In the genomic region with DNA sequence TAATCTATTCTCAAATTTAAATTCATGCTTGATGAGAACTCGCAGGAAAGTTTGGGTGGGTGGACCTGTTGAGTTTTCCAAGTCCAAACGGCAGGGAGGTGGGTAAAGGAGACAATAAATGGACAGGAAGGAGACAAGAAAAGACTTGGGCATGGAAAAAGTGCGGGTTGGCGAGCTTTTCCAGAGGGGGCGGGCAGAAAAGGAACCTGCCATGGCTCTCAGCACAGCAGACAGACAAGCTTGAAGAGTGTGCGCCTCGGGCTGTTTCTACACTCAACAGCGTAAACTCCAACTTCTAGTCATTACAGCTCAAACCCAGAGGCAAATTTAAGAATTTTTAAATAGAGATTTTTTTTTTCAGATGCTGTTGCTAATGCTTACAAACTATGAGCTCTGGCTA, we compare ENCODE assay signal across 21 mouse cellular contexts.
A peak's percentile ranks its signal among the peaks of the same experiment; 100 is the strongest.
DNase-seq lines count a peak whose midpoint lies in the region; ATAC-seq and TF ChIP-seq lines count a peak whose summit lies in the region.
"Had no signal": no experiment of that assay in that cellular context is flagged by ENCODE, and none has a peak within 500 bp of the region (broad histone marks: within the 10 kb centered on the region; RNA-seq: fewer than 3 reads in every experiment).

No protein-coding gene starts in this region.

- intact Hi-C loops in heart, postnatal 14 days (cut with DNase I), result no loop called here

- no peak overlapping the region for H3K4me3 ChIP-seq in heart, embryonic 12.5 days
- H3K4me3 ChIP-seq in E14TG2a.4 (replicated peaks; ENCODE audit: low read length), result peak overlapping the region; percentile 21; the same call in 1 of the 2 replicates
- H3K4me3 ChIP-seq: limb, embryonic 10.5 days; liver, embryonic 15.5 days; neural tube, embryonic 15.5 days; stomach, embryonic 15.5 days had no signal

- no peak overlapping the region for H3K4me2 ChIP-seq in heart, embryonic 12.5 days
- H3K4me2 ChIP-seq: liver, embryonic 15.5 days; neural tube, embryonic 15.5 days; stomach, embryonic 15.5 days had no signal

- H3K36me3 ChIP-seq in heart, embryonic 12.5 days, result peaks cover 32% of the 10 kb centered on the region
- peaks cover 80% of the 10 kb centered on the region for H3K36me3 ChIP-seq in E14TG2a.4 (ENCODE audit: insufficient read depth, low read length)
- H3K36me3 ChIP-seq: neural tube, embryonic 15.5 days had no signal

- no peaks in the 10 kb centered on the region for H3K27me3 ChIP-seq in heart, embryonic 12.5 days (replicated peaks)
- H3K27me3 ChIP-seq in E14TG2a.4 (ENCODE audit: insufficient read depth, low read length), result no peaks in the 10 kb centered on the region
- H3K27me3 ChIP-seq: liver, embryonic 15.5 days; neural tube, embryonic 15.5 days; stomach, embryonic 15.5 days had no signal

- TF ChIP-seq POLR2A in brain, embryonic 14.5 days (IDR thresholded peaks at IDR 0.05; ENCODE audit: borderline replicate concordance, extremely low read depth, insufficient read depth, insufficient read length, poor library complexity, severe bottlenecking), result no peak

- H3K9me3 ChIP-seq in heart, embryonic 12.5 days (replicated peaks), result no peaks in the 10 kb centered on the region
- no peaks in the 10 kb centered on the region for H3K9me3 ChIP-seq in E14TG2a.4 (ENCODE audit: low read length)
- H3K9me3 ChIP-seq: limb, embryonic 10.5 days; liver, embryonic 15.5 days; neural tube, embryonic 15.5 days; stomach, embryonic 15.5 days had no signal

- no peak for DNase-seq in heart, postnatal 14 days
- peak; percentile 4 for DNase-seq in kidney, postnatal 10 days
- no peak for DNase-seq in kidney, adult 11 months
- peak; percentile 62 for DNase-seq in brain, embryonic 14.5 days (ENCODE audit: low read depth)
- DNase-seq in thymus, postnatal 10 days (ENCODE audit: low spot score in 2 of 2), result no peak
- DNase-seq in spleen, postnatal 36 days (ENCODE audit: low spot score in 2 of 2), result no peak
- DNase-seq: adrenal gland, postnatal 10 days; cerebellum, adult 9-11 months; embryo, embryonic 11 days; layer of hippocampus, adult 9-11 months; lung, postnatal 14 days; retina, postnatal 1 day; thymus, postnatal 4 days had no signal

- TF ChIP-seq CTCF in E14TG2a.4 (conservative IDR thresholded peaks at IDR 0.05; ENCODE audit: low read length), result no peak
- no peak for TF ChIP-seq CTCF in brain, embryonic 14.5 days (IDR thresholded peaks at IDR 0.05; ENCODE audit: borderline replicate concordance, extremely low read depth, insufficient read depth, insufficient read length)

- no peak for ATAC-seq in heart, embryonic 12.5 days (ENCODE audit: insufficient number of reproducible peaks, low FRiP score)
- ATAC-seq: intestine, embryonic 16.5 days had no signal

- peaks cover 31% of the 10 kb centered on the region for H3K4me1 ChIP-seq in heart, embryonic 12.5 days (replicated peaks)
- H3K4me1 ChIP-seq in E14TG2a.4 (replicated peaks; ENCODE audit: low read depth, low read length), result peaks cover 95% of the 10 kb centered on the region

- H3K9ac ChIP-seq in heart, embryonic 12.5 days, result no peak overlapping the region
- H3K9ac ChIP-seq: liver, embryonic 15.5 days; neural tube, embryonic 15.5 days; stomach, embryonic 15.5 days had no signal

- WGBS in heart, embryonic 12.5 days, result 60% methylated on average over 8 of the region's 8 CpGs

- H3K27ac ChIP-seq in heart, embryonic 12.5 days (ENCODE audit: poor library complexity, severe bottlenecking), result peak overlapping the region; percentile 62; the same call in 1 of the 2 replicates
- H3K27ac ChIP-seq: kidney, postnatal 0 days; limb, embryonic 10.5 days; liver, embryonic 15.5 days; neural tube, embryonic 15.5 days; stomach, embryonic 15.5 days had no signal

Comparison
In these comparisons a context has a peak if more than half of its experiments do, and no peak if none do; other contexts are left out.
1. DNase-seq: peak in kidney, postnatal 10 days (single experiment) and brain, embryonic 14.5 days (single experiment); none in heart, postnatal 14 days (0 of 2), kidney, adult 11 months (single experiment), thymus, postnatal 10 days (0 of 2) and spleen, postnatal 36 days (0 of 2).